13 mouse cellular contexts compared by ENCODE assay signal in the genomic region with DNA sequence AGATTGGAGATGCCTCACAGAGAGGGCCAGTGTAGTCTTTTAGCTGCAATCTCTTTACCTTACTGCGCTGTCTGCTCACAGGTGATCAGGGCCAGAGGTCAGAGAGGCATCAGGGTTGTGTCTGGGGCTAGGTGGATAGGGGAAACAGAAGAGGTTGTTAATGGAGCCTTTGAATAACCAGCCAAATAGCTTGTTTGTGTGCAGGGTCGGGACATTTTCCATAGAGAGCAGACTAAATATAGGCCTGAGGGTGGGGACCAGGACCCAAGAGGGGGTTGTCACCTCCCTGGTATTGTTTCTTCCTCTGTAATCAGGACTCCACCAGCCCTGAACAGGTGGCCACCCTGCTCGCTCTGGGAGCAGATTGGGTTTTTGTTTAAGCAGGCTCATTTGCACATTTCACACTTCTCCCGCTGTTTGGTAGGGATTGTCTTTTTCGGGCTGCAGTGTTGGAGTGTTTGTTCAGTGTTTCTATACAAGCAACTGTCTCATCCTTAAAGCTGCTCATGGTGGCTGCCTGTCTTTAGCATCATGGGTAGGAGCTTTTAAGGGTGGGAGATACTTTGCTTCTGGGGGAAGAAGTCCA. TPM values are rescaled to one million over a fixed set of nuclear protein-coding genes. Genes with fewer than 3 reads are reported as not detected.
DNase-seq lines count a peak whose midpoint lies in the region; ATAC-seq and TF ChIP-seq lines count a peak whose summit lies in the region.
"Had no signal": no experiment of that assay in that cellular context is flagged by ENCODE, and none has a peak within 500 bp of the region (broad histone marks: within the 10 kb centered on the region; RNA-seq: fewer than 3 reads in every experiment).

No protein-coding gene starts in this region.

- no peaks in the 10 kb centered on the region for H3K36me3 ChIP-seq in heart, embryonic 12.5 days
- no peaks in the 10 kb centered on the region for H3K36me3 ChIP-seq in midbrain, embryonic 10.5 days
- H3K36me3 ChIP-seq in midbrain, embryonic 16.5 days (ENCODE audit: control insufficient read depth, insufficient read depth, low read length) = no peaks in the 10 kb centered on the region
- H3K36me3 ChIP-seq in forebrain, embryonic 14.5 days (ENCODE audit: control insufficient read depth, insufficient read depth, low read length) = no peaks in the 10 kb centered on the region
- no peaks in the 10 kb centered on the region for H3K36me3 ChIP-seq in midbrain, postnatal 0 days (ENCODE audit: insufficient read depth, low read length)
- no peaks in the 10 kb centered on the region for H3K36me3 ChIP-seq in liver, embryonic 11.5 days (ENCODE audit: control insufficient read depth, insufficient read depth, low read length)
- H3K36me3 ChIP-seq: intestine, embryonic 15.5 days had no signal

- peaks cover 85% of the 10 kb centered on the region for H3K4me1 ChIP-seq in heart, embryonic 12.5 days (replicated peaks)
- H3K4me1 ChIP-seq in midbrain, embryonic 10.5 days = peaks cover 84% of the 10 kb centered on the region
- peaks cover 29% of the 10 kb centered on the region for H3K4me1 ChIP-seq in midbrain, embryonic 16.5 days (ENCODE audit: control insufficient read depth, insufficient read depth, low read length)
- H3K4me1 ChIP-seq in forebrain, embryonic 14.5 days (ENCODE audit: control insufficient read depth, insufficient read depth, low read length) = peaks cover 45% of the 10 kb centered on the region
- peaks cover 16% of the 10 kb centered on the region for H3K4me1 ChIP-seq in midbrain, postnatal 0 days (ENCODE audit: insufficient read depth, low read length)
- H3K4me1 ChIP-seq in liver, embryonic 11.5 days (replicated peaks; ENCODE audit: control insufficient read depth, insufficient read depth, low read length) = peaks cover 33% of the 10 kb centered on the region

- no peaks in the 10 kb centered on the region for H3K27me3 ChIP-seq in heart, embryonic 12.5 days (replicated peaks)
- no peaks in the 10 kb centered on the region for H3K27me3 ChIP-seq in midbrain, embryonic 10.5 days (ENCODE audit: low read depth, poor library complexity, severe bottlenecking)
- H3K27me3 ChIP-seq in midbrain, embryonic 16.5 days (ENCODE audit: control insufficient read depth, insufficient read depth, low read depth, low read length) = no peaks in the 10 kb centered on the region; the same call in 1 of the 2 replicates
- H3K27me3 ChIP-seq in forebrain, embryonic 14.5 days (replicated peaks; ENCODE audit: control insufficient read depth, insufficient read depth, low read length) = no peaks in the 10 kb centered on the region
- H3K27me3 ChIP-seq in midbrain, postnatal 0 days (ENCODE audit: insufficient read depth, low read length) = no peaks in the 10 kb centered on the region
- H3K27me3 ChIP-seq in liver, embryonic 11.5 days (replicated peaks; ENCODE audit: control insufficient read depth, insufficient read depth, low read length) = no peaks in the 10 kb centered on the region
- H3K27me3 ChIP-seq: intestine, embryonic 15.5 days had no signal

- TF ChIP-seq CTCF in midbrain, postnatal 0 days (IDR thresholded peaks at IDR 0.05) = no peak

- DNase-seq in heart, adult 8-10 months (ENCODE audit: low spot score) = no peak
- DNase-seq in midbrain, embryonic 10.5 days (ENCODE audit: low spot score) = no peak
- peak; percentile 71 for DNase-seq in forebrain, embryonic 14.5 days (ENCODE audit: low spot score)
- peak; percentile 23 for DNase-seq in midbrain, postnatal 0 days (ENCODE audit: low spot score)
- no peak for DNase-seq in liver, embryonic 11.5 days (ENCODE audit: low spot score)
- DNase-seq in kidney, postnatal 4 days = no peak
- DNase-seq: adrenal gland, adult 8-10 months; lung, adult 18-20 months had no signal

- H3K27ac ChIP-seq in heart, embryonic 12.5 days (ENCODE audit: poor library complexity, severe bottlenecking) = peak overlapping the region; percentile 1; the same call in 1 of the 2 replicates
- peak overlapping the region; percentile 77 for H3K27ac ChIP-seq in midbrain, embryonic 10.5 days (replicated peaks)
- no peak overlapping the region for H3K27ac ChIP-seq in midbrain, embryonic 16.5 days (ENCODE audit: low read length)
- H3K27ac ChIP-seq in forebrain, embryonic 14.5 days (ENCODE audit: low read depth, low read length) = no peak overlapping the region
- H3K27ac ChIP-seq in midbrain, postnatal 0 days (ENCODE audit: low read depth, low read length) = no peak overlapping the region
- no peak overlapping the region for H3K27ac ChIP-seq in liver, embryonic 11.5 days (ENCODE audit: low read depth, low read length)
- H3K27ac ChIP-seq: intestine, embryonic 15.5 days; left cerebral cortex, adult 2 months had no signal

- ATAC-seq in heart, embryonic 12.5 days (ENCODE audit: insufficient number of reproducible peaks, low FRiP score) = no peak
- no peak for ATAC-seq in midbrain, embryonic 16.5 days
- peak; percentile 45 for ATAC-seq in forebrain, embryonic 14.5 days
- ATAC-seq in midbrain, postnatal 0 days (ENCODE audit: low FRiP score) = no peak
- no peak for ATAC-seq in liver, embryonic 11.5 days (replicated peaks; ENCODE audit: low FRiP score)
- ATAC-seq: intestine, embryonic 15.5 days had no signal

- 35% methylated on average over 5 of the region's 5 CpGs for WGBS in heart, embryonic 12.5 days
- WGBS in midbrain, embryonic 10.5 days = 20% methylated on average over 5 of the region's 5 CpGs
- 14% methylated on average over 5 of the region's 5 CpGs for WGBS in midbrain, embryonic 16.5 days
- WGBS in forebrain, embryonic 14.5 days = 13% methylated on average over 5 of the region's 5 CpGs
- WGBS in midbrain, postnatal 0 days = 21% methylated on average over 5 of the region's 5 CpGs
- 51% methylated on average over 5 of the region's 5 CpGs for WGBS in liver, embryonic 11.5 days

- no peak overlapping the region for H3K4me3 ChIP-seq in heart, embryonic 12.5 days
- H3K4me3 ChIP-seq in midbrain, embryonic 10.5 days = no peak overlapping the region
- no peak overlapping the region for H3K4me3 ChIP-seq in midbrain, embryonic 16.5 days (ENCODE audit: low read depth, low read length)
- H3K4me3 ChIP-seq in forebrain, embryonic 14.5 days (ENCODE audit: low read depth, low read length) = no peak overlapping the region
- H3K4me3 ChIP-seq in midbrain, postnatal 0 days (ENCODE audit: low read depth, low read length) = no peak overlapping the region
- H3K4me3 ChIP-seq in liver, embryonic 11.5 days (ENCODE audit: low read depth, low read length) = no peak overlapping the region
- H3K4me3 ChIP-seq: intestine, embryonic 15.5 days; left cerebral cortex, adult 2 months had no signal

- H3K9ac ChIP-seq in heart, embryonic 12.5 days = no peak overlapping the region
- no peak overlapping the region; the same call in 1 of the 2 replicates for H3K9ac ChIP-seq in midbrain, embryonic 16.5 days (ENCODE audit: low read depth, low read length)
- H3K9ac ChIP-seq in forebrain, embryonic 14.5 days (ENCODE audit: low read length) = peak overlapping the region; percentile 25; the same call in 1 of the 2 replicates
- H3K9ac ChIP-seq in midbrain, postnatal 0 days (replicated peaks; ENCODE audit: low read length, poor library complexity, severe bottlenecking) = no peak overlapping the region; the same call in 1 of the 2 replicates
- H3K9ac ChIP-seq in liver, embryonic 11.5 days (ENCODE audit: low read depth, low read length) = no peak overlapping the region
- H3K9ac ChIP-seq: intestine, embryonic 15.5 days had no signal

- peak overlapping the region; percentile 19 for H3K4me2 ChIP-seq in heart, embryonic 12.5 days
- no peak overlapping the region for H3K4me2 ChIP-seq in midbrain, embryonic 16.5 days (ENCODE audit: low read length)
- H3K4me2 ChIP-seq in forebrain, embryonic 14.5 days (ENCODE audit: low read length) = no peak overlapping the region
- H3K4me2 ChIP-seq in midbrain, postnatal 0 days (ENCODE audit: low read depth, low read length, poor library complexity, severe bottlenecking) = no peak overlapping the region
- no peak overlapping the region for H3K4me2 ChIP-seq in liver, embryonic 11.5 days
- H3K4me2 ChIP-seq: intestine, embryonic 15.5 days had no signal

- no peaks in the 10 kb centered on the region for H3K9me3 ChIP-seq in heart, embryonic 12.5 days (replicated peaks)
- peaks cover 5% of the 10 kb centered on the region; the same call in 1 of the 2 replicates for H3K9me3 ChIP-seq in midbrain, embryonic 10.5 days (replicated peaks)
- H3K9me3 ChIP-seq in midbrain, embryonic 16.5 days (replicated peaks; ENCODE audit: control insufficient read depth, low read length, poor library complexity, severe bottlenecking) = no peaks in the 10 kb centered on the region
- H3K9me3 ChIP-seq in forebrain, embryonic 14.5 days (replicated peaks; ENCODE audit: control insufficient read depth, low read length) = no peaks in the 10 kb centered on the region
- no peaks in the 10 kb centered on the region for H3K9me3 ChIP-seq in midbrain, postnatal 0 days (ENCODE audit: low read length)
- no peaks in the 10 kb centered on the region for H3K9me3 ChIP-seq in liver, embryonic 11.5 days (ENCODE audit: control insufficient read depth, low read length)
- H3K9me3 ChIP-seq: intestine, embryonic 15.5 days had no signal

RNA-seq across cellular contexts. Expression of a gene that starts 10.9 kb away (rescaled TPM):
- 16.3 and 16.6 TPM in 2 replicates for polyA plus RNA-seq in heart, embryonic 12.5 days (2016; fragmentation: Nextera tagmentation; extraction: Ambion mirVana)
- 10 to 100 TPM; 53.0 to 74.6 (median 64.9) TPM for total RNA-seq in heart, adult 8-10 months (2022)
- 16.6 and 23.2 TPM in 2 replicates for polyA plus RNA-seq in midbrain, embryonic 10.5 days (2016; fragmentation: Nextera tagmentation; extraction: Ambion mirVana)
- polyA plus RNA-seq in midbrain, embryonic 16.5 days (2015; fragmentation: Nextera tagmentation; extraction: Ambion mirVana) = 40.8 and 47.7 TPM in 2 replicates
- polyA plus RNA-seq in forebrain, embryonic 14.5 days (2014; fragmentation: Nextera tagmentation; extraction: Ambion mirVana) = 28.6 and 32.3 TPM in 2 replicates
- total RNA-seq in midbrain, postnatal 0 days (2014; rRNA removed) = 175 and 187 TPM in 2 replicates
- 40.4 and 45.9 TPM in 2 replicates for polyA plus RNA-seq in midbrain, postnatal 0 days (2015; fragmentation: Nextera tagmentation; extraction: Ambion mirVana)
- polyA plus RNA-seq in liver, embryonic 11.5 days (2014; fragmentation: Nextera tagmentation; extraction: Ambion mirVana) = 4.6 and 5.4 TPM in 2 replicates
- total RNA-seq: MEL had no signal

Comparison
In these comparisons a context has a peak if more than half of its experiments do, and no peak if none do; other contexts are left out.
1. H3K27ac ChIP-seq: peak in heart, embryonic 12.5 days (single experiment) and midbrain, embryonic 10.5 days (single experiment); none in midbrain, embryonic 16.5 days (single experiment), forebrain, embryonic 14.5 days (single experiment), midbrain, postnatal 0 days (single experiment) and liver, embryonic 11.5 days (single experiment).
2. DNase-seq: peak in forebrain, embryonic 14.5 days (single experiment) and midbrain, postnatal 0 days (single experiment); none in heart, adult 8-10 months (single experiment), midbrain, embryonic 10.5 days (single experiment), liver, embryonic 11.5 days (single experiment) and kidney, postnatal 4 days (0 of 2).